Mouse (Mus musculus) testis, adult 2 months (tissue): ENCODE measurements around the gene Exoc2.

Experiments used
- CTCF ChIP-seq: fragments of 200-500 bp; IDR thresholded peaks from 2 replicates; pipeline ENCODE4 v1.5.1; 2012; ENCODE audit warnings: low read depth, mild to moderate bottlenecking, inconsistent platforms, low read length, moderate library complexity; ENCODE audit not compliant: control insufficient read depth, insufficient read depth, insufficient replicate concordance
- POLR2A ChIP-seq: fragments of 200-500 bp; IDR thresholded peaks from 2 replicates; pipeline ENCODE4 v1.6.1; 2012; ENCODE audit warnings: low read depth, mild to moderate bottlenecking, inconsistent platforms, low read length, moderate library complexity; ENCODE audit not compliant: control insufficient read depth

- TF ChIP-seq POLR2A, result no peak
- TF ChIP-seq CTCF, result no peak
Observed at GRCm38 (mm10) chr13:30971047-30971446, 2.8 kb downstream of the Exoc2 start.
